Mouse (Mus musculus) neural tube, embryonic 14.5 days (tissue): ENCODE measurements around the gene Slc35e3. TPM values are rescaled to one million over a fixed set of nuclear protein-coding genes. Genes with fewer than 3 reads are reported as not detected.

ENCODE experiments used
- ATAC-seq: fragments of 200-750 bp; cut with Nextera tagmentation; 2 replicates; pipeline ENCODE4 v1.8.0; 2017; ENCODE audit warnings: low read depth, mild to moderate bottlenecking, moderate TSS enrichment, moderate library complexity
- H3K27ac ChIP-seq: fragments of 300-500 bp; sonication (generic); 2 replicates; pipeline ENCODE4 v1.5.1; 2014; ENCODE audit warnings: low read depth, mild to moderate bottlenecking, control low read depth, low read length, moderate library complexity, mixed read lengths
- H3K27me3 ChIP-seq: fragments of 300-500 bp; sonication (generic); 2 replicates; pipeline ENCODE4 v1.6.1; 2014; ENCODE audit warnings: low read length; ENCODE audit not compliant: control insufficient read depth, insufficient read depth
- H3K36me3 ChIP-seq: fragments of 300-500 bp; sonication (generic); 2 replicates; pipeline ENCODE4 v1.6.1; 2014; ENCODE audit warnings: low read length, mixed read lengths; ENCODE audit not compliant: control insufficient read depth, insufficient read depth
- H3K4me1 ChIP-seq: fragments of 300-500 bp; sonication (generic); 2 replicates; pipeline ENCODE4 v1.6.1; 2014; ENCODE audit warnings: low read length; ENCODE audit not compliant: control insufficient read depth, insufficient read depth
- H3K4me2 ChIP-seq: fragments of 300-500 bp; sonication (generic); 2 replicates; pipeline ENCODE4 v1.6.1; 2014; ENCODE audit warnings: mild to moderate bottlenecking, low read depth, low read length, control low read depth
- H3K4me3 ChIP-seq: fragments of 300-500 bp; sonication (generic); 2 replicates; pipeline ENCODE4 v1.5.1; 2014; ENCODE audit warnings: low read depth, low read length, control low read depth, mixed read lengths
- H3K9ac ChIP-seq: fragments of 300-500 bp; sonication (generic); replicated peaks from 2 replicates; pipeline ENCODE4 v1.6.1; 2014; ENCODE audit warnings: low read depth, mild to moderate bottlenecking, control low read depth, low read length, mixed read lengths
- H3K9me3 ChIP-seq: fragments of 300-500 bp; sonication (generic); 2 replicates; pipeline ENCODE4 v1.6.1; 2016; ENCODE audit warnings: low read length; ENCODE audit not compliant: control insufficient read depth
- WGBS: fragments of 180-500 bp; shearing (Covaris S2); extraction: QIAGEN DNeasy Blood & Tissue Kit; methylation state at CpG from one replicate; pipeline ENCODE4 v1.1.7; 2014; 5-methylcytosine and 5-hydroxymethylcytosine counted together
- polyA plus RNA-seq: library from polyadenylated mRNA; unstranded; fragments of >200 nt; fragmentation: Nextera tagmentation; extraction: Ambion mirVana; gene quantifications from 2 replicates; pipeline ENCODE4 v1.2.1, GENCODE M21; 2014

Slc35e3 gene
- polyA plus RNA-seq, 1 experiment from 2014 or later, result 20.5 TPM

DNA sequence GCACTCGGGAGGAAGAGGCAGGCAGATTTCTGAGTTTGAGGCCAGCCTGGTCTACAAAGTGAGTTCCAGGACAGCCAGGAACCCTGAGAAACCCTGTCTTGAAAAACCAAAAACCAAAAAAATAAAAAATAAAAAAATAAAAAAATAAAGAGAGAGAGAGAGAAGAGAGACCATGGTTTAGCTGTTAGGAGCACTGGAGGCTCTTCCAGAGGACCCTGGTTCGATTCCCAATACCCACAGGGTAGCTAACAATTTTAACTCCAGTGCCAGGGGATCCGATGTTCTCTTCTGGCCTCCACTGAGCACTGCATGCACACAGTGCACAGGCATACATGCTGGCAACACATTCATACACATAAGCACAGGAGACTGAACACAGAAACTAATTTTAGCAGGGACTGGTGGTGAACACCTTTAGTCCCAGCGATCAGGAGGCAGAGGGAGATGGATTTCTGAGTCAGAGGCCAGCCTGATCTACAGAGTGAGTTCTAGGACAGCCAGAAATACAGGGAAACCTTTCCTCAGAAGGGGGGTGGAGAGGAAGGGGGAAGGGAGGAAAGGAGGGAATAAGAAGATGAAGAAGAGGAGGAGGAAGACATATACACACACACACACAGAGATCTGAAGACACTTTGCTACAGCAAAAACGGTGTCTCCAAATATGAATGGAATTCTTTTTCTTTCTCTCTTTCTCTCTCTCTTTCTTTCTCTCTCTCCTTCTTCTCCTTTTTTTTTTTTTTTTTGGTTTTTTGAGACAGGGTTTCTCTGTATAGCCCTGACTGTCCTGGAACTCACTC is 6.9 kb upstream of the Slc35e3 start:
- Histone ChIP-seq H3K4me1 (no peaks in the 10 kb centered on the region), H3K4me3 (no peak overlapping the region), H3K4me2 (no peak overlapping the region), H3K36me3 (peaks cover 33% of the 10 kb centered on the region), H3K9ac (no peak overlapping the region), H3K9me3 (no peaks in the 10 kb centered on the region), H3K27ac (no peak overlapping the region), H3K27me3 (no peaks in the 10 kb centered on the region)
- ATAC-seq, result no peak
- WGBS, result 94% methylated on average over 5 of the region's 5 CpGs

DNA sequence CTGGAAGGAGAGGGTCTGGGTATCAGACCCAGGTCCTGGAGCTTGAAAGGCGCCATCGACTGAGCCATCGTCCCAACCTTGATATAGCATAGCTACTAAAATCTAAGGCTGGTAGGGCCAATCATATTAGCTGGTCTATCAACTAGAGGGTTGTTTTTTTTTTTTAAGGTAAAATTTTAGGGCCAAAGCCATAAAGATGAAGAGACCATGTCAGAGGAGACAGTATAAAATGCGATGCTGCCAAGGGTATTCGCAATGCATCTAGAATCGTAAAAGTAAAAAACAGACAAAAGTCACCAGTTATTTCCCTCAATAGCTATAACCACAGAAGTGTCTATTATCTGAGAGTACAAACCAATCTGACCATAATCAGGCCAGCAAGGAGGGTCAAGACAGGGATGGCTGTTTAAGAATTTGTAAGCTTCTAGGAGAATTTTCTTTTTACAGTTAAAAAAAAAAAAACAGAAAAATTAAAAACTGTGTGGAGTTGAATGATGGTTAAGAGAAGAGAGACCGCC is 6.2 kb upstream of the Slc35e3 start:
- H3K27me3 ChIP-seq, result no peaks in the 10 kb centered on the region
- peaks cover 26% of the 10 kb centered on the region for H3K36me3 ChIP-seq
- ATAC-seq, result no peak
- H3K9ac ChIP-seq, result no peak overlapping the region
- 98% methylated on average over 7 of the region's 7 CpGs for WGBS
- no peaks in the 10 kb centered on the region for H3K4me1 ChIP-seq
- H3K9me3 ChIP-seq, result no peaks in the 10 kb centered on the region
- no peak overlapping the region for H3K4me3 ChIP-seq
- H3K27ac ChIP-seq, result no peak overlapping the region
- H3K4me2 ChIP-seq, result no peak overlapping the region

GRCm38 (mm10) chr10:117751744-117752143 is 5.6 kb upstream of the Slc35e3 start:
- H3K4me2 ChIP-seq, result no peak overlapping the region
- no peak for ATAC-seq
- WGBS, result 95% methylated on average over 6 of the region's 6 CpGs
- H3K27ac ChIP-seq, result no peak overlapping the region
- H3K27me3 ChIP-seq, result no peaks in the 10 kb centered on the region
- H3K4me1 ChIP-seq, result no peaks in the 10 kb centered on the region
- no peak overlapping the region for H3K4me3 ChIP-seq
- H3K9me3 ChIP-seq, result no peaks in the 10 kb centered on the region
- H3K9ac ChIP-seq, result no peak overlapping the region
- H3K36me3 ChIP-seq, result peaks cover 25% of the 10 kb centered on the region

- ATAC-seq, result no peak
- H3K27ac ChIP-seq, result no peak overlapping the region
- no peak overlapping the region for H3K4me3 ChIP-seq
- no peaks in the 10 kb centered on the region for H3K4me1 ChIP-seq
- H3K9me3 ChIP-seq, result no peaks in the 10 kb centered on the region
- H3K4me2 ChIP-seq, result no peak overlapping the region
- no peak overlapping the region for H3K9ac ChIP-seq
- WGBS, result 98% methylated on average over 14 of the region's 14 CpGs
- peaks cover 22% of the 10 kb centered on the region for H3K36me3 ChIP-seq
- no peaks in the 10 kb centered on the region for H3K27me3 ChIP-seq
Measured at GRCm38 (mm10) chr10:117751282-117751610, 5.1 kb upstream of the Slc35e3 start.

GRCm38 (mm10) chr10:117750529-117751281 is 4.5 kb upstream of the Slc35e3 start:
- H3K4me2 ChIP-seq, result no peak overlapping the region
- ATAC-seq, result no peak
- no peaks in the 10 kb centered on the region for H3K4me1 ChIP-seq
- peaks cover 19% of the 10 kb centered on the region for H3K36me3 ChIP-seq
- 98% methylated on average over 5 of the region's 5 CpGs for WGBS
- H3K9me3 ChIP-seq, result no peaks in the 10 kb centered on the region
- H3K27ac ChIP-seq, result no peak overlapping the region
- no peaks in the 10 kb centered on the region for H3K27me3 ChIP-seq
- H3K4me3 ChIP-seq, result no peak overlapping the region
- no peak overlapping the region for H3K9ac ChIP-seq

DNA sequence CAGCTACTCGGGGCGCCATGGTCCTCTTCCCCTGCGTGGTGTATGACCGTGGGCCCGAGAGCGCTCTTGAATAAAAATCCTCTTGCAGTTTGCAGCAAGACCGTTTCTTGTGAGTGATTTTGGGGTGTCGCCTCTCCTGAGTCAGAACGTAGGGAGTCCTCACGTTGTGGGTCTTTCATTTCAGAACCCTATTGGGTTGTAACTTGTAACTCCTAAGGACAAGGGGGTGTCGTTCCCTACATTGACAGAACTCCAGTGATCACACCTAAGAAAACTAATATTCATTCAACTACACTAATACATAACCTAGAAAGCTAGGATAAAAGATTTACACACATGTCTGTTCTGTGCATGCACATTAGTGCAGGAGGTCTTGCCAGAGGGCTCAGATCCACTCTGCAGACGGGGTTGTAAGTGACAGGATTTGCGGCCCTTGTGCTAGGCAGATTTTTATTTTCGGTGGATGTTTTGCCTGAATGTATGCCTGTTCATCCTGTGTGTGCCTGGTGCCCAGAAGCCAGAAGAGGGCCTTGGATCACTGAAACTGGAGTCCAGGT is 3.7 kb upstream of the Slc35e3 start:
- no peaks in the 10 kb centered on the region for H3K27me3 ChIP-seq
- H3K27ac ChIP-seq, result no peak overlapping the region
- H3K9me3 ChIP-seq, result no peaks in the 10 kb centered on the region
- no peak overlapping the region for H3K9ac ChIP-seq
- WGBS, result 93% methylated on average over 14 of the region's 14 CpGs
- H3K4me1 ChIP-seq, result peaks cover 6% of the 10 kb centered on the region; the same call in 1 of the 2 replicates
- no peak overlapping the region for H3K4me2 ChIP-seq
- ATAC-seq, result no peak
- peaks cover 11% of the 10 kb centered on the region for H3K36me3 ChIP-seq
- H3K4me3 ChIP-seq, result no peak overlapping the region

DNA sequence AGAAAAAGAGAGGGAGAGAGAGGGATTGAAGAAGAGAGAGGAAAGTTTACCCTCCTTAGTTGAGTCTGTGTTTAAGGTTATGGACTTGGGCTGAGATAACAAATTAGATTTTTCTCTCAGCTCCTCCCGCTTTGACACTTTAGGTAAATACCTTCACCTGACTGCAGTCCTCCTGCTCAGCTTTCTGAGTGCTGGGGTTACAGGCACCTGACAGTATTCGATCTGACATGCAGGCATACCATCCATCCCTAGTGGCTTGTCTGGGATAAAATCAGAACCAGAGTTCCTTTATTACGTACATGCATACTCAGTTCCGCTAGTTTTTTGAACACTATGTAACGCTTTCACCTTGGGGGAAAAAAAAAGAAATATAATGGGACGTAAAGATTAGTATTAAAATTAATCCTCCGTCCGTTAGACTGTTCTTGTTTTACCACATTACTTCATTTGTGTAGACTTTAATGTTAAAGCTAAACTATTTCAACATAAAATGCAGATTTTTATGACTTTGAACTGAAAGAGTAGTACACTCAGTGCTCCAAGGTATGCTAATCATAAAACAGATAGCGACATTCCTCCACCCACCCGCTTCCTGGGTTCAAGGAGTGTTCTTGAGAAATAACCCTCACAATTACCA is 3.0 kb upstream of the Slc35e3 start:
- Histone ChIP-seq H3K9me3 (no peaks in the 10 kb centered on the region), H3K27me3 (no peaks in the 10 kb centered on the region), H3K4me3 (no peak overlapping the region), H3K9ac (no peak overlapping the region), H3K4me2 (no peak overlapping the region), H3K36me3 (peaks cover 8% of the 10 kb centered on the region), H3K27ac (no peak overlapping the region), H3K4me1 (peaks cover 12% of the 10 kb centered on the region)
- 98% methylated on average over 10 of the region's 10 CpGs for WGBS
- ATAC-seq, result no peak

- Histone ChIP-seq H3K9me3 (no peaks in the 10 kb centered on the region), H3K36me3 (peaks cover 8% of the 10 kb centered on the region), H3K4me2 (no peak overlapping the region), H3K4me3 (no peak overlapping the region), H3K27ac (no peak overlapping the region), H3K4me1 (peaks cover 19% of the 10 kb centered on the region), H3K9ac (no peak overlapping the region), H3K27me3 (no peaks in the 10 kb centered on the region)
- 89% methylated on average over 10 of the region's 10 CpGs for WGBS
- no peak for ATAC-seq
Measured at GRCm38 (mm10) chr10:117748276-117749049, 2.3 kb upstream of the Slc35e3 start.
